Mouse (Mus musculus) activated CD4-positive, CD25-positive, alpha-beta regulatory T cell, adult 9 weeks (primary cell): ENCODE results near the gene Unc45b. TPM values are rescaled to one million over a fixed set of nuclear protein-coding genes. Genes with fewer than 3 reads are reported as not detected.

Experiments
- polyA plus RNA-seq: library from polyadenylated mRNA; unstranded; fragments of 100-300 nt; shearing (Covaris generic); gene quantifications from one replicate; pipeline ENCODE4 v1.2.1, GENCODE M21; 2017

Gene Unc45b
- not detected for polyA plus RNA-seq

GRCm38 (mm10) chr11:82910250-82910649 is at the start of gene Unc45b:
Gene Unc45b, plus strand, starts transcription at chr11:82910550.

GRCm38 (mm10) chr11:82871031-82871446 is 39.3 kb upstream of the Unc45b start, which contains the start of gene Rffl:
Gene Rffl, minus strand, starts transcription at chr11:82871210.

GRCm38 (mm10) chr11:82890342-82890762 is 20.0 kb upstream of the Unc45b start, which contains the start of gene Rad51d:
Gene Rad51d, minus strand, starts transcription at chr11:82890614.

GRCm38 (mm10) chr11:82891936-82892335 is 18.4 kb upstream of the Unc45b start, which contains the start of gene Fndc8:
Gene Fndc8, plus strand, starts transcription at chr11:82892124.

GRCm38 (mm10) chr11:82907651-82908607 is 2.4 kb upstream of the Unc45b start, which contains the start of gene Nle1:
Gene Nle1, minus strand, starts transcription at chr11:82908411.

GRCm38 (mm10) chr11:82950736-82951481 is 40.6 kb downstream of the Unc45b start, which contains the start of gene Slfn5:
Gene Slfn5, plus strand, starts transcription at chr11:82951349.

GRCm38 (mm10) chr11:82991469-82992166 is 81.3 kb downstream of the Unc45b start, which contains the start of gene Slfn9:
Gene Slfn9, minus strand, starts transcription at chr11:82991830.

Other genes with a start within 250 kb of the Unc45b start
- 0.15 TPM for gene Cct6b, start 146.2 kb upstream of the Unc45b start, polyA plus RNA-seq
- 37.4 TPM for gene Zfp830, start 146.2 kb upstream of the Unc45b start, polyA plus RNA-seq
- 40.9 TPM for gene Lig3, start 129.4 kb upstream of the Unc45b start, polyA plus RNA-seq
- gene Rffl, start 39.3 kb upstream of the Unc45b start, polyA plus RNA-seq = 13.2 TPM
- gene Rad51d, start 19.9 kb upstream of the Unc45b start, polyA plus RNA-seq = 35.0 TPM
- 0.24 TPM for gene Fndc8, start 18.4 kb upstream of the Unc45b start, polyA plus RNA-seq
- gene Nle1, start 2.1 kb upstream of the Unc45b start, polyA plus RNA-seq = 36.6 TPM
- 53.0 TPM for gene Slfn5, start 40.8 kb downstream of the Unc45b start, polyA plus RNA-seq
- gene Slfn9, start 81.3 kb downstream of the Unc45b start, polyA plus RNA-seq = 23.4 TPM
- 148 TPM for gene Slfn8, start 110.3 kb downstream of the Unc45b start, polyA plus RNA-seq
- 617 TPM for gene Slfn2, start 154.6 kb downstream of the Unc45b start, polyA plus RNA-seq
- gene Slfn1, start 206.3 kb downstream of the Unc45b start, polyA plus RNA-seq = 239 TPM